ENCODE assay signal across 9 mouse cellular contexts in the genomic region with DNA sequence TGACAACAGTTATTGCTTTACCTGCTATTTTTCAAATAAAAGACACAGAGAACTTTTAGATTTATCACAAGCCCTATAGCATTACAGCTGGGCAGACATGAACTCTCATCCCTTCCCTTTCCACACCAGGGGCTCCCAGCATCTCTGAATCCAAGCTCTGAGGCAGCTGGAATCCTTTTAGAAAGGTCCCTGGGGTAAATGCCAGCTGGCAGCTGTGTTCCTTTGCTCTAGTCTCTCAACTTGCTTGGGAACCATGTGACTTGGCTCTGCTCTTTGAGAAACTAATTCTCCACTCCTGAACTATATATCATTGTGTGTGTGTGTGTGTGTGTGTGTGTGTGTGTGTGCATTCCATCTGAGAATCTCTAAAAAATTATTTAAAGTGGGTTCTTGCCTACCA. TPM values are rescaled to one million over a fixed set of nuclear protein-coding genes. Genes with fewer than 3 reads are reported as not detected.
A peak's percentile ranks its signal among the peaks of the same experiment; 100 is the strongest.
DNase-seq lines count a peak whose midpoint lies in the region; ATAC-seq and TF ChIP-seq lines count a peak whose summit lies in the region.
"Had no signal": no experiment of that assay in that cellular context is flagged by ENCODE, and none has a peak within 500 bp of the region (broad histone marks: within the 10 kb centered on the region; RNA-seq: fewer than 3 reads in every experiment).

No protein-coding gene starts in this region.

- H3K9ac ChIP-seq in hindbrain, embryonic 11.5 days (ENCODE audit: low read depth, low read length) = no peak overlapping the region
- H3K9ac ChIP-seq in heart, postnatal 0 days (replicated peaks; ENCODE audit: low read depth, low read length) = no peak overlapping the region
- H3K9ac ChIP-seq: neural tube, embryonic 12.5 days had no signal

- H3K4me1 ChIP-seq in hindbrain, embryonic 11.5 days (replicated peaks; ENCODE audit: control insufficient read depth, insufficient read depth, low read length) = no peaks in the 10 kb centered on the region
- H3K4me1 ChIP-seq in hindbrain, embryonic 10.5 days (replicated peaks) = 0 out of 2 replicates have a peak, but pooled peaks cover 2% of the 10 kb centered on the region
- H3K4me1 ChIP-seq in heart, postnatal 0 days (ENCODE audit: control insufficient read depth, insufficient read depth) = no peaks in the 10 kb centered on the region
- H3K4me1 ChIP-seq: neural tube, embryonic 12.5 days had no signal

- H3K4me3 ChIP-seq in hindbrain, embryonic 11.5 days (ENCODE audit: low read depth, low read length) = no peak overlapping the region
- H3K4me3 ChIP-seq in hindbrain, embryonic 10.5 days = no peak overlapping the region
- no peak overlapping the region for H3K4me3 ChIP-seq in heart, postnatal 0 days (ENCODE audit: low read depth, low read length)
- H3K4me3 ChIP-seq: neural tube, embryonic 12.5 days had no signal

- ATAC-seq in hindbrain, embryonic 11.5 days (ENCODE audit: low FRiP score) = no peak
- ATAC-seq in heart, postnatal 0 days (ENCODE audit: insufficient read depth, low read depth) = no peak
- ATAC-seq in megakaryocyte-erythroid progenitor cell, adult 5-6 weeks (replicated peaks; ENCODE audit: low FRiP score, low TSS enrichment, poor library complexity, severe bottlenecking) = no peak

- no peak for TF ChIP-seq EP300 in heart, postnatal 0 days (IDR thresholded peaks at IDR 0.05; ENCODE audit: low read depth)

- DNase-seq in hindbrain, embryonic 11.5 days (ENCODE audit: low spot score) = peak; percentile 15
- no peak for DNase-seq in hindbrain, embryonic 10.5 days (ENCODE audit: low spot score)
- peak; percentile 62 for DNase-seq in Muller cell, postnatal 12 days (ENCODE audit: inconsistent ontology term)
- DNase-seq in heart, postnatal 0 days (ENCODE audit: low spot score) = peak; percentile 37
- peak; percentile 60 to 72 for DNase-seq in kidney, postnatal 4 days
- DNase-seq in thymus, postnatal 14 days = no peak
- DNase-seq: cerebellum, adult 9-10 months had no signal

- H3K27ac ChIP-seq in hindbrain, embryonic 11.5 days (ENCODE audit: low read depth, low read length) = no peak overlapping the region
- H3K27ac ChIP-seq in hindbrain, embryonic 10.5 days = no peak overlapping the region
- H3K27ac ChIP-seq in heart, postnatal 0 days (ENCODE audit: low read depth) = no peak overlapping the region
- H3K27ac ChIP-seq: neural tube, embryonic 12.5 days had no signal

- H3K36me3 ChIP-seq in hindbrain, embryonic 11.5 days (ENCODE audit: control insufficient read depth, insufficient read depth, low read length) = no peaks in the 10 kb centered on the region
- no peaks in the 10 kb centered on the region for H3K36me3 ChIP-seq in hindbrain, embryonic 10.5 days
- no peaks in the 10 kb centered on the region for H3K36me3 ChIP-seq in heart, postnatal 0 days (replicated peaks; ENCODE audit: control insufficient read depth, insufficient read depth, low read length)
- H3K36me3 ChIP-seq: neural tube, embryonic 12.5 days had no signal

- no peak for TF ChIP-seq CTCF in heart, postnatal 0 days (IDR thresholded peaks at IDR 0.05; ENCODE audit: low read depth)

- no peaks in the 10 kb centered on the region for H3K27me3 ChIP-seq in hindbrain, embryonic 11.5 days (ENCODE audit: control insufficient read depth, insufficient read depth, low read length)
- H3K27me3 ChIP-seq in hindbrain, embryonic 10.5 days (ENCODE audit: insufficient read depth, poor library complexity, severe bottlenecking) = no peaks in the 10 kb centered on the region
- no peaks in the 10 kb centered on the region for H3K27me3 ChIP-seq in heart, postnatal 0 days (ENCODE audit: control insufficient read depth, insufficient read depth, low read length)
- H3K27me3 ChIP-seq: neural tube, embryonic 12.5 days had no signal

- H3K4me2 ChIP-seq in hindbrain, embryonic 11.5 days (replicated peaks; ENCODE audit: low read depth, low read length) = no peak overlapping the region
- H3K4me2 ChIP-seq in heart, postnatal 0 days (ENCODE audit: low read depth, low read length) = no peak overlapping the region
- H3K4me2 ChIP-seq: neural tube, embryonic 12.5 days had no signal

- H3K9me3 ChIP-seq in hindbrain, embryonic 11.5 days (ENCODE audit: control insufficient read depth, low read length) = no peaks in the 10 kb centered on the region
- H3K9me3 ChIP-seq in hindbrain, embryonic 10.5 days = no peaks in the 10 kb centered on the region
- no peaks in the 10 kb centered on the region for H3K9me3 ChIP-seq in heart, postnatal 0 days (replicated peaks; ENCODE audit: control insufficient read depth, low read length)
- H3K9me3 ChIP-seq: neural tube, embryonic 12.5 days had no signal

RNA-seq across cellular contexts. Expression of a gene that starts 50.0 kb away (rescaled TPM):
- 41.1 and 45.1 TPM in 2 replicates for polyA plus RNA-seq in hindbrain, embryonic 11.5 days (2014; fragmentation: Nextera tagmentation; extraction: Ambion mirVana)
- polyA plus RNA-seq in hindbrain, embryonic 10.5 days (2016; fragmentation: Nextera tagmentation; extraction: Ambion mirVana) = 24.7 and 26.1 TPM in 2 replicates
- 10.8 and 12.9 TPM in 2 replicates for total RNA-seq in heart, postnatal 0 days (2014; rRNA removed; ENCODE audit: low replicate concordance)
- 11.4 and 13.4 TPM in 2 replicates for polyA plus RNA-seq in heart, postnatal 0 days (2015; fragmentation: Nextera tagmentation; extraction: Ambion mirVana)
- total RNA-seq in megakaryocyte-erythroid progenitor cell, adult 5-6 weeks (2014; fragmentation: Nextera tagmentation) = 12.4 and 16.4 TPM in 2 replicates
- 21.8 and 32.1 TPM in 2 replicates for total RNA-seq in megakaryocyte-erythroid progenitor cell, adult 5-6 weeks (2017)

RNA-seq across cellular contexts. Expression of a gene that starts 57.0 kb away (rescaled TPM):
- 9.0 and 9.8 TPM in 2 replicates for polyA plus RNA-seq in hindbrain, embryonic 11.5 days (2014; fragmentation: Nextera tagmentation; extraction: Ambion mirVana)
- polyA plus RNA-seq in hindbrain, embryonic 10.5 days (2016; fragmentation: Nextera tagmentation; extraction: Ambion mirVana) = 4.0 and 4.1 TPM in 2 replicates
- 8.6 and 11.6 TPM in 2 replicates for total RNA-seq in heart, postnatal 0 days (2014; rRNA removed; ENCODE audit: low replicate concordance)
- polyA plus RNA-seq in heart, postnatal 0 days (2015; fragmentation: Nextera tagmentation; extraction: Ambion mirVana) = 1.8 and 1.9 TPM in 2 replicates
- 21.5 and 30.5 TPM in 2 replicates for total RNA-seq in megakaryocyte-erythroid progenitor cell, adult 5-6 weeks (2014; fragmentation: Nextera tagmentation)
- total RNA-seq in megakaryocyte-erythroid progenitor cell, adult 5-6 weeks (2017) = 13.8 and 24.5 TPM in 2 replicates

Comparison
In these comparisons a context has a peak if more than half of its experiments do, and no peak if none do; other contexts are left out.
1. DNase-seq: peak in hindbrain, embryonic 11.5 days (single experiment), Muller cell, postnatal 12 days (single experiment), heart, postnatal 0 days (single experiment) and kidney, postnatal 4 days (2 of 2); none in hindbrain, embryonic 10.5 days (single experiment) and thymus, postnatal 14 days (single experiment).